Mouse (Mus musculus): Measurements from ENCODE around the gene Dhrs3.

The Dhrs3 gene

GRCm38 (mm10) chr4:144939847-144940411 is 47.3 kb downstream of the Dhrs3 start:
- DNase-seq (ENCODE audit: low read depth, low spot score) = no peak

GRCm38 (mm10) chr4:144940796-144941462 is 48.3 kb downstream of the Dhrs3 start:
- no peak for DNase-seq (ENCODE audit: low read depth, low spot score)

DNA sequence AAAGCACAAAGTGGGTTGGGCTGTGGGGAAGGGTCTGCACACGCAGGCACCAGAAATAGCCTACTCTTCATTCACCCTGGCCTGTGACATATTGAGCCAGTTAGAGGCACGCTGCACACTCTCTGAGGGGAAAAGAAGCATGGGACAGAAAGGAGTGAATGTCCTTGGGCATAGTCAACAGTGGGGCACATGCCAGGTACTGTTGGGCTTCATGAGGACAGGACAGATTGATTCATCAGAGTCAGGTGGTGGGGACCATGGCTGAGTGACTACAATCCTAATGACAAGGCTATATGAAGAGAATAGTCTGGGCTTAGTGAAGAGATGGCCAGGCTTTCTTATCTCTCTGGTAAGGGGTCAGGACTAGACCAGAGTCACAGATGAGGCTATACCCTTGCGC is 49.8 kb downstream of the Dhrs3 start:
- DNase-seq (ENCODE audit: low read depth, low spot score) = no peak

GRCm38 (mm10) chr4:144943273-144943672 is 50.6 kb downstream of the Dhrs3 start:
- DNase-seq (ENCODE audit: low read depth, low spot score) = no peak

- DNase-seq (ENCODE audit: low read depth, low spot score) = no peak
Observed at GRCm38 (mm10) chr4:144947738-144948390, 55.2 kb downstream of the Dhrs3 start.

GRCm38 (mm10) chr4:144949441-144950326 is 57.1 kb downstream of the Dhrs3 start:
- no peak for DNase-seq (ENCODE audit: low read depth, low spot score)

- DNase-seq (ENCODE audit: low read depth, low spot score) = no peak
Observed at GRCm38 (mm10) chr4:144950327-144950711, 57.7 kb downstream of the Dhrs3 start.

GRCm38 (mm10) chr4:144950883-144951282 is 58.3 kb downstream of the Dhrs3 start:
- no peak for DNase-seq (ENCODE audit: low read depth, low spot score)

DNA sequence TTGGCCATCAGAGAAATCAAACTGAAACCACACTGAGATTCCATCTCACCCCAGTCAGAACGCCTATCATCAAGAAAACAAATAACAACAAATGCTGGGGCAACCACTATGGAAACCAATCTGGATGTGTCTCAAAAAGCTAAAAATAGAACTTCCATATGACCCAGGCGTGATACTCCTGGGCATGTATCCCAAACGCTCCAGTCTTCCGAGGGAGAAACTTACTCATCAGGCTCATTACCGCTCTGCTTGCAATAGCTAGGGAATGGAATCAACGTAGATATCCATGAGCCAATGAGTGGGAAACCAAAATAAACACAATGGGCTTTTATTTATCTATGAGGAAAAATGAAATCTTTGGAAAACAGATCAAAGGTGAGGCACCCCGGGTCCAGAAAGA is 59.2 kb downstream of the Dhrs3 start:
- DNase-seq (ENCODE audit: low read depth, low spot score) = no peak

- no peak for DNase-seq (ENCODE audit: low read depth, low spot score)
Observed at GRCm38 (mm10) chr4:144953421-144953820, 60.8 kb downstream of the Dhrs3 start.

- no peak for DNase-seq (ENCODE audit: low read depth, low spot score)
Observed at GRCm38 (mm10) chr4:144955863-144956262, 63.2 kb downstream of the Dhrs3 start.

- no peak for DNase-seq (ENCODE audit: low read depth, low spot score)
Observed at GRCm38 (mm10) chr4:144956293-144956692, 63.7 kb downstream of the Dhrs3 start.

DNA sequence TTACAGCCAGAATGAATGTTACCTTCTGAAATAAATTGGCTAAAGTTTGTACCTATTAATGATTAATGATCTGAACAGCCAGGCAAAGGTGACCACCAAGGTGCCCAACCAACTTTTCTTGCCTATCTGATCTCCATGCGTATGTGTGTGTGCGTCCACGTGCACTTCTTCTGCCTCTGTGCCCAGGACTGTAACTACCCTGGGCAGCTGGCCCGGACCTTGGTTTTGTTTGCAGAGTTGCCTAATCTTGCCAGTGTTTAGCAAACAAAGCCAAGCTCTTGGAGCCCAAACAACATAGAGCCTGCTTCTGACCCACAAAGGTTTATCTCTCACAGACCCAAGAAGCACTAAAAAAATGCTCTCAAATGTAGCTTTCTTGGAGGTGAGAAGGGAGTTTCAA is 64.6 kb downstream of the Dhrs3 start:
- DNase-seq (ENCODE audit: low read depth, low spot score) = no peak

- DNase-seq (ENCODE audit: low read depth, low spot score) = no peak
Observed at GRCm38 (mm10) chr4:144957721-144958120, 65.1 kb downstream of the Dhrs3 start.

- DNase-seq (ENCODE audit: low read depth, low spot score) = no peak
Observed at GRCm38 (mm10) chr4:144960188-144960904, 67.7 kb downstream of the Dhrs3 start.

- no peak for DNase-seq (ENCODE audit: low read depth, low spot score)
Observed at GRCm38 (mm10) chr4:144961232-144961631, 68.6 kb downstream of the Dhrs3 start.

DNA sequence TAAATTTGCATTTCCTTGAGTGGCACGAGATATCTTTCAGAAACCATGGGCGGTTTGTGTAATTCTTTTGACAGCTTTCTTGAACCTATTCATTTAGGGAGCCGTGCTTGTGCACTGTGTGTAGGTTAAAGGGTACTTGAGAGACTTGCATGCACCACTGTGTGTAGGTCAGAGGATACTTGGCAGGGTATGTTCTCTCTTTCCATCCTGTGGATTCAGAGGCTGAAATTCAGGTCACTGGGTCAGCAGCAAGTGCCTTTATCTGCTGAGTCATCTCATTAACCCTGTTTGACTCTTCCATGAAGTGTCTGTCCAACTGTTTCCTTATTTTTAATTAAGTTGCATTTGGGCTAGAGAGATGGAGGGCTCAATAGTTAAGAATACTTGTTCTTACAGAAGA is 69.1 kb downstream of the Dhrs3 start:
- DNase-seq (ENCODE audit: low read depth, low spot score) = no peak

DNA sequence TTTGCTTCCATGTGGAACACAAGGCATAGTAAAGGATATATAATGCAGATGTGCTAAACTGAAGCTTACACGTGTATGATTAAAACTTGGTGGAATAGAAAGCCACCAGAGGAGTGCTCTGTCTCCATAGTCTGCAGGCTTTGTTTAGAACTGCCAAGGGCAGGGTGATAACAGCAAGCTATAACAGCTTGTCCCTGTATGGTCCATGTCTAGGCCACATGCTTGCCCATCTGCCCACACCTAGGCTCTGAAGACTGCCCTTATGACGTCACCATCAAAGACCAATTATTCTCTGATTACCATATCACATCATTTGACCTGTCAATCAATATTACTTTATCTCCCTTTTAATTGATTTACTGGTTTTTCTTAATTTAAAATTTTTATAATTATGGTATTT is 72.6 kb downstream of the Dhrs3 start:
- no peak for DNase-seq (ENCODE audit: low read depth, low spot score)

GRCm38 (mm10) chr4:144968371-144968770 is 75.7 kb downstream of the Dhrs3 start:
- no peak for DNase-seq (ENCODE audit: low read depth, low spot score)

- no peak for DNase-seq (ENCODE audit: low read depth, low spot score)
Observed at GRCm38 (mm10) chr4:144969030-144969429, 76.4 kb downstream of the Dhrs3 start.

GRCm38 (mm10) chr4:144971048-144971447 is 78.4 kb downstream of the Dhrs3 start:
- DNase-seq (ENCODE audit: low read depth, low spot score) = no peak

Data from retina, adult 2 months (tissue).